Mouse (Mus musculus): ENCODE results near the gene Hsdl2.

Gene Hsdl2

DNA sequence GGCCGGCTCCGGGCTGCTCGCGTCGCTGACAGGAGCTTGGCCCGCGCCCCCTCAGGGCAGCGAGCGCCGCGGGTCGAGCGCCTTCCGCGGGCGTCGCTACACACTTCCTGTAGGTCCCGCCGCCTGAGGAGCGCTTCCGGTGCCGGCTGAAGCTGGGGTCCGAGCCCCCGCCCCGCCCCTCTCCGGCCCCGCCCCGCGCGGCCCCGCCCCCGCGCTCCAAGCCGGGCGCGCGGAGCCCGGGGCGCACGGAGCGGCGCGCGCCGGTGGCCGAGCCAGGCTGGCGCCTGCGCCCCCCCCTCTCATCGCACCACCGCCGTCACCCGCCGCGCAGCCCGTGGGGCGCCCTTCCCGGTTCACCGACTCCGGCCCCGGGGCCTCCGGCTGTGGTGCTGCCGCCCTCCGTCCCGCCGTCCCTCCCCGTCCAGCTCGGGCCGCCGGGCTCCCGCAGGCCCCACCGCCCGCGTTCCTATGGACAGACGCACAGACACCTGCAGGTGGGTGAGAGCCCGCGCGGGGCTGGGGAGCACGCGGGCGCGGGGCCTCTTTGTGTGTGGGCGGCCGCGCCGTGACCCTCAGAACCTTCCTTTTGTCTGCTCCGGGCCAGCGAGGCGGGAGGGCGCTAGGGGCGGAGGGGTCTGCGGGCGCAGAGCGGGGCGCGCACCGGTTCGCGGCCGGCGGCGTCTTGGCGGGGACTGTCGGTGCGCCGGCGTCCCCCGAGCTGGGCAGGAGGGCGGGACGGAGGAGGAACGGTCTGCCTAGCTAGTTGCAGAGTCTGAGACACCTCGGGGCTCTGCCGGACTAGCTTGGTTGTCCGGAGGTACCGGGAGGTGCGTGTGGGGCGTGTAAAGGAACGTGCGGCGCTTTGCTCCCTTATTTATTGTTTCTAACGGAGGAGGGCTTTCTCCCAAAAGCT, 44.9 kb downstream of the Hsdl2 start, which contains the start of gene E130308A19Rik:
E130308A19Rik (plus strand) TSS at position 214 of the 913 bp plus-strand sequence.
- DNase-seq (ENCODE audit: low spot score in 2 of 2): peak; percentile 67 to 70

DNA sequence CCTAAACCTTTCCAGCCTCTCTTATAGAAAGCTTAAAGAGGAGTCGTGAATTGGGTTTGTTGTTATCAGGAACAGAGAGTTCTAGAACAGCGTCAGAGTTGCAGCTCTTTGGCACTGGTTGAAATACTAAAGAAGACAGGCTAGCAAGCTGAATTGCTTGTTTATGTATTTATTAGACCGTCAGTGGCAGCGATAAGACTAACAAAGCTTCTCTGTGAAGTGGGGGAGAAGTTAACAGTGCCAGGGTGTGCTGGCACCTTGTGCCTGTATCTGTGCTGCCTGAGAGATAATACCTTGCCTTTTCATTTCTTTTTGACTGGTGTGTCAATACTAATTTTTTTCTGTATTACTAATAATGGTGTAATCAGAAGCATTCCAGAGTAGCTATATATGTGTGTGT, 46.9 kb downstream of the Hsdl2 start:
- no peak for DNase-seq (ENCODE audit: low spot score in 2 of 2)

DNA sequence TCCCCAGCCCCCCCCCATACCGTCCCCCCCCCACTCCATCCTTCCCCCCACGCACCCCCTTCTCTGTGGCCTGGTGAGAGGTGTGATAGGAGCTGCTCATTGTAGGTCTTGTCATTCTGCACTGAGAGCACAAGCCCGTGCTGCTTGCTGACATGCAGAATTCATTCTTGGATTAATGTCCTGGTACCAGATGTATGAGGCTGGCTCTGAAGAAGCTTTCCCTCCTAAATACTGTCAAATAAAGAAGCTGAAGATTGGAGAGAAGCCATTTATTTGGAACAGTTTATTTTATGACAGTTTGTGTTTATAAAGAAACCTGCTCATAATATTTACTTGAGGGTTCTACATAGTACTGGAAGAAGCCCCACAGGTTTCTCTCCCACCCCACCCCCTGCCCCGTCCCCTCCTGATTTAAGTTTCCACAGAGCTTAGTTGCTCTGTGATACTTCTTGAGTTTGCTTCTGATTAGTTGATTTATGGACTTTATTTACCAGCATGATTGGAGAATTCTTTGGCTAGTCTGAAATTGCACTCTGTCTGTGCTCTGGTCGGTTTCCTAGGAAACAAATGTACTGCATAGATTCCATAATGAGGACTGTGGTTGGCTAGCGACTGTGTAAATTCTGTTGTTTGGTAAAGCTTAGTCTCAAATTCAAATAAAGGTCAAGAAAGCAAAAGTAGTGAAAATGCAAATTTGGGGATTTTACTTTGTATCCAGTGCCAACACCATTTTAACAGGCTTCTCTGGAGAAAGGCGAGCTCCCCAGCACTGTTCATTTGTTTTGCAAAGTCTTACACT, 47.9 kb downstream of the Hsdl2 start:
- DNase-seq (ENCODE audit: low spot score in 2 of 2): no peak

DNA sequence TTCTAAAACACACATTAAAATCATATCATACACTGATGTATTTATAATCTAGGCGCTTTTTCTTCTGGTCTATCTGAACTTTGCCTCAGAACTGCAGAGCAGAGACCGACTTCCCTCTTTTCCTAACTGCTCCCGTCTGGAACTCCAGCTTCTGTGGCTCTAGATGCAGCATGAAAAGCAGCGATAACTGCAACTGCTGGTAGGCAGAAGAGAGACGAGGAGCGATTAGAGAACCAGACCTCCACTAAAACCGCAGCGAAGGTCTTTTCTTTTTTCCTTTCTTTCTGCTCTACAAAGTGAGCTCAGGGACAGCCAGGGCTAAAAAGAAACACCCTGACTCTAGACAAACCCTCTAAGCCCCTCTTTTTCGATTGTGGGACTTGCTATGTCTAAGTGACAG, 48.8 kb downstream of the Hsdl2 start:
- no peak for DNase-seq (ENCODE audit: low spot score in 2 of 2)

DNA sequence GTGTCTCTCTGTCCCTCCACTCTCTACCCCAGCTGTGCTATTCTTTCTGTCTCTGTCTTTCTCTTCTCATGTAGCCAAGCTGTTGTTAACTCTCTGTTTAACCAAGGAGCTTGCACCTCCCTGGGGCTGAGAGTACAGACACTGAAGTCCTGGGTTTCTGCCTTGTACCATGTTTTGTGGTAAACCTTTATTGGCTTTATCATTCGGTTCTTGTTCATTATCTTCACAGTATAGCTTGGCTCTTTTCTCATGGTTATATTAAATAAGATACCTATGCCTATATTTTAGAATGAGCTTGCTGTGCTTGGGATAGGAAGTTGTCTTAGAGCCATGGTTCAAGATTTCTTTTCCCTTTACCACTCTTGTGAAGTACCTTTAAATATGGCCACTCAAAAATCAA, 53.2 kb downstream of the Hsdl2 start:
- DNase-seq (ENCODE audit: low spot score in 2 of 2): no peak

DNA sequence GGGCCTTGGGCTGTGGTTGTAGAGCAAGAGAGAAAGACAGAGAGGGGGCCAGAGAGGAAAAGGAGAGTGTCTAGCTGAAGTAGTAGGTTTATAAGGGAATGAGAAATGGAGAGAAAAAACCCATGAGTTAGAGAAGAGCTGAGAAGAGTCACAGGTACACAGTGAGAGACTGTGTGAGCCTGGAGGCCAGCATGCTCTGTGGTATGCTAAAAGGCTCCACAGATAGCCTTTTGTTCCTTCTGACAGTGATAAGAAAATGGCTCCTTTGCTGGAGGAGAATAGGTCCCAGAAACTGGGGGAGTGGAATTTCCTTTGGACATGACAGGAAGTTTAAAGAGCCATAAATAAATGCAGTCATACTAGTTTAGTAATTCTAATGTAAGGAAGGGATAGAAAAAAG, 57.8 kb downstream of the Hsdl2 start:
- no peak for DNase-seq (ENCODE audit: low spot score in 2 of 2)

DNA sequence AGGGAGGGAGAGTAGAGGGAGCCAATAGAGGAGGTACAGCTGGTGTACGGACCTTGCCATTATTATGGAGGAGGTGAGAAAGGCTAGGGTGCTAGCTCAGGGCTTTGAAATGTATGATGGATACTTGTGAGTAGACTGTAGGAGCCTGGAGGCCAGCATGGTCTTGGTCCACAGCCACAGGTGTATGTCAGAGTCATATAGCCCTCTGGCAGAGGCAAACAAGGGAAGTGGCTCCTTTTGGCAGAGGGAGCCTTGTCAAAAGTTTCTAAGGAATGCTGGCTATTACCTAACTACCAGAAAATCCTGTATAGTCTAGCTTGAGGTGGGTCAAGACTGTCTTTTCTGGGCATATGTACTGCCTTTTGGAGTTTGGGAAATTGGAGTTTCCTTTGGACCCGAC, 59.4 kb downstream of the Hsdl2 start:
- DNase-seq (ENCODE audit: low spot score in 2 of 2): no peak

DNA sequence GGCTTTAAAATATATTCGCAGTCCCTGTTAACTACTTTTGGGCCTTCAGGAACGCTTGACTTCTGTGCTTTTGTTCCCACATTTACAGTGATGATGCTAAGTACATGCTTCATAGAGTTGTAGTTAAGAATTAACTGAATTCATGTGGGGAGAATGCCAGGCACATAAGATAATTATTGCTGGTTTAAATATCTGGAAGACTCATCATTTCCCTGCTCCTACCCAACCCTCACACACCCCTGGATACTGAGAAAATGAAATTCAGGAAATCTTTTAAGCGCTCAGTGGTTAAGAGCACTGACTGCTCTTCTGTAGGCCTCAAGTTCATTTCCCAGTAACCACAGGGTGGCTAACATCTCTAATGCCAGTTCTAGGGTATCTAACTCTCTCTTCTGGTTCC, 60.7 kb downstream of the Hsdl2 start:
- no peak for DNase-seq (ENCODE audit: low spot score in 2 of 2)

DNA sequence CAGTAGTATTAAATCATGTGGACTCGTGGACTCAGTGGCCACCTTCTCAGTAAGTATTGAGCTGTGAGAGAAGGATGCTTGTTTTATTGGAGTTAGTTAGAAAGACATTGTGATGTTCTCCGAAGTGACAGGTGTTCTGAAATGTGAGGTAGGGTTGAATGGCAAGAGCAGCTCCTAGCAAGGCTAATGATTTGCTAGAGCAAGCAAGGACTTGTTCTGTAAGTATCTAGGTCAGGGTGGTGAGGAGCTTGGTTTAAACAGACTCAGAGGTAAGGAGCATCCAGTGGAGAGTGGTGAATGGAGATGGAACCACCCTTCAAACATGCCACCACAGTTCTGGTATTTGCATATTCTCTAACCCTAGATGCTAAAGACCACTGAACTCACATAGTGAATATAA, 61.3 kb downstream of the Hsdl2 start:
- DNase-seq (ENCODE audit: low spot score in 2 of 2): no peak

DNA sequence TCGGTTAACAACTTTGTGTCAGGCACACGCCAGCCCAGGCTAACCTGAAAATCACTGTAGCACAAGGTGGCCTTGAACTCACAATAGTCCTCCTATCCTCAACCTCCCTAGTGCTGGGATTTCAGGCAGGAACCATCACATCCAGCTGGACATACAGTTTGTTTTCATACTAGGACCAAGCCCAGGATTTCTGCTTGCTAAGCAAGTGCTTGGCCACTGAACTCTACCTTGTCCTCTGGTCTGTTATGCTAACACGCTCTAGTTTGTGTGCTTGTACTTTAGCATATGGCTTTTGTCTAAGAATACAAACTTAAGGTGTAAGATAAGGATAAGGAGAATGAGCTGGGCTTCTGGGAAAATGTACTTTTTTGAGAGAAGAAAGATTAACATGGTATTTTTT, 63.1 kb downstream of the Hsdl2 start:
- DNase-seq (ENCODE audit: low spot score in 2 of 2): no peak

DNA sequence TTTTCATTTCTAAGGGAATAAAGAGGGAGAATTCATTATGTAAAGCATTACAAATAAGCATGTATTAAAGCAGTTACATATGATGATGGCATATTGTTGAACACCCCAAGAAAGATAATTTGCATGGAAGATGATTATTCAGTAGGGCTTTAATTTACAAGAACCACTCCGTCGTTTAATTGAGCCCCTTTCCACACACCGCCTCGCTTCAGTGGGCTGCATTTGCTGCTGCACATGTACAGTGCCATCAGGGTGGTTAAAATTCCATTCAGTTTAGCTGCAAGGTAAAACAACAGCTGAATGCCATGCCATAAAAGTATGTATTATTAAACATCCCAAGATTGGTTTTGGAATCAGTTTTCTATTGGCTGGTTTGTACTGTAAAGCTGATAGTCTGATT, 63.6 kb downstream of the Hsdl2 start:
- no peak for DNase-seq (ENCODE audit: low spot score in 2 of 2)

DNA sequence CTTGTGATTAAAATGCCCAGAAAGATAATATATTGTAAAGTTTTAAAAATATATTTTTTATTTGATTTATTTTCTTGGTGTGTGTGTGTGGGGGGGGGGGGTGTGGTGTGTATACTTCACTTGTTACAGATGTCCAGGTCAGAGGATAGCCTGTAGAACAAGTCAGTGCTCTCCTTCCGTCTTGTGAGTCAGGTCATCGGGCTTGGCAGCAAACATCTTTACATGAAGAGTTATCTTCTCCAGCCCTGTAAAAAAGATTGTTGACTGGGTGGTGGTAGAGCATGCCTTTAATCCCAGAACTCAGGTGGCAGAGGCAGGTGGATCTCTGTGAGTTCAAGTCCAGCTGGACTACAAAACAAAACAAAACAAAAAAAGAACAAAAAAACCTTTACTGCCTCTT, 64.2 kb downstream of the Hsdl2 start:
- DNase-seq (ENCODE audit: low spot score in 2 of 2): no peak

DNA sequence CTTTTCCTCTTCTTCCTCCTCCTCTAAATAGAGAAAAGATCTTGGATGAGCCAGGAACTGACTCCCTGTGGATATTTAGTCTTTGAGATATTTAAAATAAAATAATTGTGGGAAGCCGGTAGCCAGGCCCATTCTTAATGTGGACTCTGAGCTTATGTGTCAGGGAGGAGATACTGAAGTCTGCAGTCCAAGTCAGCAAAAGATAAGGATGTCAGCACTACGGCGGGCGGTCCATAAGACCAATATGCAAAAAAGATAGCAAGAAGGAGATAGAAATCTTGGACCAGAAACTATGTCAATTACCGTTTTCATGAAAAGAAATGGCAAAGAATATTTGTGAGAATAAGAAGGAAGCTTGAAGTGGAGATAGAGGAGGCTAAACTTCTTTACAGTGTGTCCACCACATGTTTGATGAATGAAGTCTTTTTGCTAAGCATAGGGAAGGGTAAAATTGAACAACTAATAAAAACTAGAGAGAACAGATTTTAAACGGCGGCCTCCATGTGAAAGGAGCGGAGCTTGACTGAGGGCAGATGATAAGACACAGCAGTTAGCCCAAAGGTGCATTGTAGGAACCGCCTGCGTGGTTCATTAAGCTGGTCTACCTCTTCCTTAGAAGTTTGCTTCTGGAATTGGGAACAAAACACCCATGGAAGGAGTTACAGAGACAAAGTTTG, 64.8 kb downstream of the Hsdl2 start:
- DNase-seq (ENCODE audit: low spot score in 2 of 2): no peak

DNA sequence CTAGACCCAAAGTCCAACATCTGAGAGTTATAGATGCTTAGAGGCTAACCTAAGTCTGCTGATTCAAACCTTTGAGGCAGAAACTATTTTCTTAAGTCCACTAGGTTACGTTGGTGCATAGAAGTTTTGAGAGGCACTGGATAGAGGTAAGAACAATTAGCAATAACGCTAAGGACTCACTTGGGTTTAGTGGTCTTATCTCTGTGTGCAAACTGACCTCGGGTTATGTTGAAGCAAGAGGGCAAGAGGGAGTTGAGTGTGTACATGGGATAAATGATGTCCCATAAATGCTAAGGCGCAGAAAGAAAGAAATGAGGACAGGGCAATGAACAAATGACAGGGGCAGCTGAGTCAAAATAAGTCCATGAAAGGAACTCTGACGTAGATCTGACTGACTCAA, 67.8 kb downstream of the Hsdl2 start:
- DNase-seq (ENCODE audit: low spot score in 2 of 2): no peak

DNA sequence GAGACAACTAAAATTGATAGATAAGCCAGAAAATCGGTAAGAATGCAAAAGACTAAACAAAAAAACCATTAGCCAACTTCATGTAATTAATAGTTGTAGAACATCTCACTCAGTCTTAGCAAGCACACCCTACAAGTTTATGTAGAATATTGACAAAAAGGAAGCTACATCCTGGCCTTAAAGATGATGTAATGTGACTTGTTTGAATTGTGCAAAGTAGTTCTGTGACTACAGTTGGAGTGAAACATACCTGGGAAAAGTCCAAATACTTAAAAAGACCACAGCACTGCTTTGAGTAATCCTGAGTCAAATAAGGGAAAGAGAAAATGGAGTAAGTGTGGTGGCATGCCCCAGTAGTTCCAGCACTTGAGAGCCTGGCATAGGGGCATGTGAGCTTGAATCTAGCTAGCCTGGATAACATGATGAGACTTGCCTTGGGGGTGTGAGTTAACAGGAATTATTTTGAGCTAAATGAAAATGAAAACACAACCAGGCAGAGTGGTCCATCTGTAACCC, 70.9 kb downstream of the Hsdl2 start:
- DNase-seq (ENCODE audit: low spot score in 2 of 2): no peak

DNA sequence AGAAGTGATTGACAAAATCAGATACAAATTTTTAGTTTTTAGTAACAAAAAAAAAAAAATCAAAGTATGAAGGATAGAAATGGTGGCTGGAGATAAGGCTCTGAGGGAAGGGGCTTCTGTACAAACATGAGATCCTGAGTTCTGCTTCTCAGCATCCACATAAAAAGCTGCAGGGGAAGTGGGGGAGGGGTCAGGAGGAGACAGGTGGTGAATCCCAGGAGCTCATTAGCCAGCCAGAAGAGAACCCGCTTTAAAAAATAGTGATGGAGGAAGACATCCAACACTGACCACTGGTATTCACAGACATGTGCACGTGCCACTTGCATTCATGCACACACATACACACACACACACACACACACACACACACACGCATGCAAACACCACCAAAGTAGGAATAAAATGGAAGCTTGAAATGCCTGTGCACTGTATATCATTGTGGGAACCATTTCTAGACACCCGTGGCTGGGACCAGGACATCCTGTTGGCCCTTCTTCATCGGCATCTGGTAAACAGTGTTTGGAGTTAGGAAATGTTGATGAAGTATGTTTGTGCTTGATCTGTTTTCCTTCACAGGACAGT, 74.8 kb downstream of the Hsdl2 start:
- DNase-seq (ENCODE audit: low spot score in 2 of 2): no peak

DNA sequence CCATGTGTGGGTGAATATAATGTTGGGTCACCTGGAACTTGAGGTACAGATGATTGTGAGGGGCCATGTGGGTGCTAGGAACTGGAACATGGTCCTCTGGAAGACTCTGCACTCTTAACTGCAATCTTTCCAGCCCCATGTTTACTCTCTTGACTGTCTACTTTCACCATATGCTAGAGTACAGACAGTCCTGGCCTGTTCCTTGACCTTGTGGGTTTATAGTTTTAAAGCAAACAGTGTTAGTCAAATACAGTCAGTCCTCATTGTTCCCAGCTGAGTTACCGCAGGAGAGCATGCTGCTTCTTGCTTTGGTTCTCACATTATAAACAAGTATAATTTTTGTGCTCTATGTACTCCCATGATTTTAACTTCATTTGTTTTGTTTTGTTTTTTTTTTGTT, 80.8 kb downstream of the Hsdl2 start:
- no peak for DNase-seq (ENCODE audit: low spot score in 2 of 2)

DNA sequence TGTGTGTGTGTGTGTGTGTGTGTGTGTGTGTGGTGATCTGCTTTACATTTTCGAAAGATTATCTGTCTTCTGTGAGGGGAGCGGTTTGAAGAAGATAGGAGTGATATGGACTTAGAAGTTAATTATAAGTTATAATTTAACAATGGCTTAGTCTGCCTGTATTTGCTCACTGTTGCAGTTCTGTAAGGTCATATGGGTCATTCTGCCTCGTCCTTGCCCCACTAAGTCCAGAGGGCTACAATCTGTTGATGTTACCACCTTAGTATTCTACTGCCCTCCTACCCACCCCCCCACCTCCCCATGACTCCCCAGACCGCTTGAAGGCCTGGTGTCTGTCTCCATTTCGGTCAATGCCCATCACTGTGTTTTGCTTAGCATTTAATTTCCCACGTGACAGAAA, 82.1 kb downstream of the Hsdl2 start:
- no peak for DNase-seq (ENCODE audit: low spot score in 2 of 2)

DNA sequence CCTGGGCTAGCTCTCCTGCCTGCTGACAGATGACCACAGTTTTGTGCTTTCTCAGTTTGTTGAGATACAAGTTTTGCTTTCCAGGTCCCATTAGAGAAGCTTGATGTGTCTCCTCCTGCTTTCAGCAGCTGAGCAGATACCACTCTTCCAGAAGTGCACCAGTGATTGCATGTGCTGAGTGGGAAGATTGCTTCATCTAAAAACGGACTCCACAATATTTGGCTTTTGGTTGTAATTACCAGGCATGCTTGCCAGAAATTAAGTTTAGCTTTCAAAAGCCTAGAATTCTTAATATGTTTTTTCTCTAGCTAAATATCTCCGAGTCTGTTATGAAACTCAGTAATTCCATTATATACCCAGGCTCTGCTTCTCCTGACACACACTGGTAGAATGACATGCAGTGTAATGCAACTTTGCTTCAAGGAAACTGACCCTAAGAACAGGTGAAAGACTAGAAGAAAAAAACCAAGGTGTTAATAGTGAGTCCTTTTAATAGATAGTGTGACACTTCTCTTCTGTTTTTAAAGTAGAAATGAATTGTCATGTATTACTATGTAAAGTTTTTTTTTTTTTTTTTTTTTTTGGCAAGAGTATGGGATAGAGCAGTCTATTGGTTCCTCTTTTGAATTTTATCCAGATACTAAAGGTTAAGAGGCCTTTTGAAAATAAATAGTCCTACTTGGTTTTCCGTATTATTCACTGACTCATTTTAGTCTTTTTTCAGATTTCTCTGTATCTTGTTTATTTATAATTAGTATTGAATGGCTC, 85.4 kb downstream of the Hsdl2 start:
- no peak for DNase-seq (ENCODE audit: low spot score in 2 of 2)

DNA sequence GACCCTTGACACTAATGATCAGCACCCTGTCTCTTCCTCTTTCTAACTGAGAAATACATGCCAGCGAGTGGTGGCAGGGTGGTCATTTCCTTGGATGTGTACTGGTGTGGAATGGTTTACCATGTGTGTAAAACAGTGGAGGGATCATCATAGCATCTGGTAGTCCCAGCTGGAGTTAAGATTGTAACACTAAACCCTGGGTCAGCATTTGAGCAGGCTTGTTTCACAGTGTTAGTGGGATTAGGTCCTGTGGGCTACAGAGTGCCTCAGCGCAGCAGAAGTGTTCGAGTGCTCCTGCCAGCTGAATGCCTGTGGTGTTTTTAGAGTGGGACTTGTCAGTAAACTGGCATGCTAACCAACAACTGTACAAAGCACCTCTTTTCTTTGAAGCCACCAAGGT, 86.7 kb downstream of the Hsdl2 start:
- DNase-seq (ENCODE audit: low spot score in 2 of 2): no peak
